Mouse (Mus musculus) erythroblast, embryonic 14.5 days (primary cell): Measurements from ENCODE around the gene Fam69b.

Experiments used
- GATA1 ChIP-seq: IDR thresholded peaks from 2 replicates; pipeline ENCODE4 v1.6.1; 2012; ENCODE audit warnings: low read length, inconsistent platforms, mixed read lengths
- TAL1 ChIP-seq: IDR thresholded peaks from 3 replicates; pipeline ENCODE4 v1.6.1; 2012; ENCODE audit warnings: low read length, inconsistent platforms, mixed read lengths

DNA sequence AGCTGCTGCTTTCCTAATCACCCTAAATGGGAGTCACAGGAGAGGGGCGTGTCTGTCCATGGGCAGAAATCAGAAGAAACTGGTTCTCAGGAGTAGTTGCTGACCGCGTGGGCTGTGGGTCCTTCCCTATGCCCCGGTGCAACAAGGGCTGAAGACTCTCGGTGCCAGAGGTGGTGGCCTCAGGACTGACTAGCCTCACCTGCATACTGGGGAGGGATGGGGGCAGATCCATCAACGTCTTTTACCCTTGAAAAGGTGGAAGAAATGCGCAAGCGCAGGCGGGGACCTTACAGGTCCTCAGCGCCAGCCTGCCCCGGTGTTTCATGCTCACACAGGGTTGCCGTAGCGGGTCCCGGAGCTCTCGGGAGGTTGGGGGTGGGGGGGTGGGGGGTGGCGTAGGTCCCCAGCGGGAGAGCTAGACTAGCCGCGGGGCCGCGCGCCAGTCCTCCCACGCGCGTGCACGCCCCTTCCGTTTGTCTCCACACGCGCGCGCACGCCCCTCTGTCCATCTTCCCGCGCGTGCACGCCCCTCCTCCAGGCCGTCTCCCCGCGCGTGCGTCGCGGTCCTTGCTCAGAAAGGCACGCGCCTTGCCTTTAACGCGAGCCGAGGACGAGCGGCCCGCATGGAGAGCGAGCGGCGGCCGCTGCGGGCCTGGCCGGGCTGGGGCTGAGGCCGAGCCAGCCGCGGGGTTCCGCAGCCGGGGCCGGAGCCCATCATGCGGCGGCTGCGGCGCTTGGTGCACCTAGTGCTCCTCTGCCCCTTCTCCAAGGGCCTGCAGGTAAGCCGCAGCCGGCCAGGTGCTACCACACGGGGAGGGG is at the start of gene Fam69b:
- no peak for TF ChIP-seq TAL1
- TF ChIP-seq GATA1, result no peak
